Mouse (Mus musculus) forebrain, embryonic 12.5 days (tissue): Measurements from ENCODE around the gene Ccser1. TPM values are rescaled to one million over a fixed set of nuclear protein-coding genes. Genes with fewer than 3 reads are reported as not detected.

ENCODE experiments used
- ATAC-seq: fragments of 200-750 bp; cut with Nextera tagmentation; 2 replicates; pipeline ENCODE4 v1.8.0; 2017; ENCODE audit warnings: moderate TSS enrichment; ENCODE audit not compliant: low FRiP score
- H3K27ac ChIP-seq: fragments of 300-500 bp; sonication (generic); 2 replicates; pipeline ENCODE4 v1.5.1; 2016; ENCODE audit warnings: mild to moderate bottlenecking
- H3K27me3 ChIP-seq: fragments of 300-500 bp; sonication (generic); 2 replicates; pipeline ENCODE4 v1.6.1; 2016; ENCODE audit warnings: mild to moderate bottlenecking
- H3K36me3 ChIP-seq: fragments of 300-500 bp; sonication (generic); replicated peaks from 2 replicates; pipeline ENCODE4 v1.6.1; 2016; ENCODE audit warnings: mild to moderate bottlenecking
- H3K4me1 ChIP-seq: fragments of 300-500 bp; sonication (generic); 2 replicates; pipeline ENCODE4 v1.6.1; 2016
- H3K4me2 ChIP-seq: fragments of 300-500 bp; sonication (generic); 2 replicates; pipeline ENCODE4 v1.6.1; 2016; ENCODE audit warnings: mild to moderate bottlenecking, moderate library complexity
- H3K4me3 ChIP-seq: fragments of 300-500 bp; sonication (generic); replicated peaks from 2 replicates; pipeline ENCODE4 v1.5.1; 2016; ENCODE audit warnings: mild to moderate bottlenecking
- H3K9ac ChIP-seq: fragments of 300-500 bp; sonication (generic); 2 replicates; pipeline ENCODE4 v1.6.1; 2016; ENCODE audit warnings: mild to moderate bottlenecking
- H3K9me3 ChIP-seq: fragments of 300-500 bp; sonication (generic); 2 replicates; pipeline ENCODE4 v1.6.1; 2016
- WGBS: fragments of 180-500 bp; shearing (Covaris S2); methylation state at CpG from one replicate; pipeline ENCODE4 v1.1.7; 2016; 5-methylcytosine and 5-hydroxymethylcytosine counted together
- polyA plus RNA-seq: library from polyadenylated mRNA; unstranded; fragments of >200 nt; fragmentation: Nextera tagmentation; extraction: Ambion mirVana; gene quantifications from 2 replicates; pipeline ENCODE4 v1.2.1, GENCODE M21; 2016

The Ccser1 gene
- polyA plus RNA-seq, 1 experiment from 2014 or later, result 23.5 TPM

DNA sequence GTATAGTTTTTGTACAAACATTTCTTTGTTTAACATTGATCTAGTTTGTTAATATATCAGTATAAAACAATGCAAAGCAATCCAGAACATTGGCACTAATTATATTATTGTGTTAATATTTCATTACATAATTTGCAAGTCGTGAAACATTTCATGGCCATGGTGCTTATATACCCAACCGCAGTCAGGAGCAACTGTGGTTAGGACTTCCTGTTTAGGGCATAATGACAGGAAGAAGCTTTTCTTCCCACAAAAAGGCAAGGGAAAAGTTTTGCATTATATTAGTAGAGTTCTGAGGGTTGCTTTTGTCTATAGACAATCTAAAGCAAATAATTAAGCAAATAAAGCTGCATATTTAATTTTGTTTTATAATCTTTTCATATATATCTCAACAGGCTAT is 247.4 kb downstream of the Ccser1 start:
- no peaks in the 10 kb centered on the region for H3K27me3 ChIP-seq
- H3K9ac ChIP-seq, result no peak overlapping the region
- 92% methylated on average over 2 of the region's 2 CpGs for WGBS
- H3K4me1 ChIP-seq, result peaks cover 14% of the 10 kb centered on the region
- no peak overlapping the region for H3K27ac ChIP-seq
- H3K36me3 ChIP-seq, result no peaks in the 10 kb centered on the region
- no peak overlapping the region for H3K4me2 ChIP-seq
- H3K9me3 ChIP-seq, result no peaks in the 10 kb centered on the region
- H3K4me3 ChIP-seq, result no peak overlapping the region
- ATAC-seq, result no peak

DNA sequence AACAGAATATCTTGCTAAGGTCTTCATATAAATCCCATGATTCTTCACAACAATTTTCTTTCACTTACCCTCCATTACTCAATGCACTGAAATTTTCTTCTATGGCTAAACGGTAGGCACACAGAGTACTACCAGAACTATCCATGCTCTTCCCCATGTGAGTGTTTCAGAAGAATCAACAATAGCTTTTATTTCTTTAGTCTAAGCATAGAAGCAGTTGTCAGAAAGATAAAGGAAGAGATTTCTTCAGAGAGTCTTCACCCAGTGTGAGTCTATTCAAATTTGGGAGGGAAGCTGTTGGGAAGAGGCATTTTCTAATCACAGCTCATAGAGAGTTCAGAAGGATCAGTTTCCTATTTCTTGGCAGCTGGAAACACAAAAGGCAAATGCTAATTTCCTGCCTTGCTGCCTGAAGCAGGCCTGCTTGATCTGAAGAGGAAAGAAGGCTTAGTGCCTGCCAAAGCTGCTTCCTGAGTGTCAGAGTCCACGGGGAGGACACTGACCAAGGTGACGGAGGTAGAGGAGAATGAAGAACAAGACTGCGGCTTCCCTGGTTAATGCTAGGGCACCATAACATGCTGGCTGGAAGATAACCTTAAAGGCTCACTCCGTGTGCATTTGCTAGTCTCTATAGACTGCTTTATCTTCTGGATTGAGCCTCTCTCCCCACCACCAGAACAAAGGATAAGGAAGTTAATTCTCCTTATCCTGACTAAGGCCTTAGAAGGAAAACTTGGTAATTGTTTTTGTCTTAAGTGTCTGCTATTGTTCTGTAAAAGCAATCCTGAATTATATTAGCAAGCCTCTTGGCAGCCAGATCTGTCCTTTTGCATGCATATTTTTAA is 251.0 kb downstream of the Ccser1 start:
- no peaks in the 10 kb centered on the region for H3K9me3 ChIP-seq
- no peaks in the 10 kb centered on the region for H3K36me3 ChIP-seq
- H3K4me3 ChIP-seq, result no peak overlapping the region
- 12% methylated on average over 5 of the region's 5 CpGs for WGBS
- H3K27ac ChIP-seq, result peak overlapping the region; percentile 59
- no peaks in the 10 kb centered on the region for H3K27me3 ChIP-seq
- no peak overlapping the region for H3K9ac ChIP-seq
- ATAC-seq, result 0 out of 2 replicates have a peak, but pooled peaks have one; percentile 19
- no peak overlapping the region for H3K4me2 ChIP-seq
- H3K4me1 ChIP-seq, result peaks cover 14% of the 10 kb centered on the region

DNA sequence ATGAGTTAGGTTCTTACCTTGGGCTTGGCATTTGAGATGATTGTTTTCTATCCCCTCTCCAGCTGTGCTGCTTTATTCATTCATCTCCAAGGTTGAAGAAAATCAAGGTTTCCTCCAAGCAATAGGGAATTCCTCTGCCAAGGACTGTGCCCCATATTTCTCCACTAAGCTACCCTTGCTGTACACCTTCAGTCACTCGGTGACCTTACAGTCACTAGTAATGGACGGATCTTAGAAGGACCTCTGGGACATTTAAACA is 251.5 kb downstream of the Ccser1 start:
- no peaks in the 10 kb centered on the region for H3K27me3 ChIP-seq
- H3K27ac ChIP-seq, result no peak overlapping the region
- H3K4me2 ChIP-seq, result no peak overlapping the region
- H3K9ac ChIP-seq, result no peak overlapping the region
- no peaks in the 10 kb centered on the region for H3K36me3 ChIP-seq
- WGBS, result 55% methylated on average over 2 of the region's 2 CpGs
- no peaks in the 10 kb centered on the region for H3K9me3 ChIP-seq
- H3K4me3 ChIP-seq, result no peak overlapping the region
- H3K4me1 ChIP-seq, result peaks cover 14% of the 10 kb centered on the region
- ATAC-seq, result no peak

DNA sequence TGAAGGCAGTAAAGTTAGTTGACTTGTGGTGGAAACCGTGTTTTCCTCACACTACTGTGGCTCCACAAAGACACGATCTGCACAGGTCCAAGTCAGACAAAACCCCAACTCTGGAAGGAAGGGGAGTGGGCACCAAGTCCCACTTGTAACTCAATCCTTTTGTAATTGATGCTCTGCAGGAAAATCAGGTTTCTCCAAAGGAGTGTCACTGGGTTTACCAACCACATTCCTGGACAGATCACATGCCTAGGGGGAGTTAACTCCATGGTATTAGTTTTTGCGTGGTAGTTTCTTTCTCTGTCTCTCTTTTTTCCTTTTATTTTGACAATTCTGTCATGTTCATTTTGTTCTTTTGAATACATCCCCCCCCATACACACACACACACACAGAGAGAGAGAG is 252.0 kb downstream of the Ccser1 start:
- no peaks in the 10 kb centered on the region for H3K36me3 ChIP-seq
- ATAC-seq, result no peak
- WGBS, result 62% methylated on average over 3 of the region's 3 CpGs

DNA sequence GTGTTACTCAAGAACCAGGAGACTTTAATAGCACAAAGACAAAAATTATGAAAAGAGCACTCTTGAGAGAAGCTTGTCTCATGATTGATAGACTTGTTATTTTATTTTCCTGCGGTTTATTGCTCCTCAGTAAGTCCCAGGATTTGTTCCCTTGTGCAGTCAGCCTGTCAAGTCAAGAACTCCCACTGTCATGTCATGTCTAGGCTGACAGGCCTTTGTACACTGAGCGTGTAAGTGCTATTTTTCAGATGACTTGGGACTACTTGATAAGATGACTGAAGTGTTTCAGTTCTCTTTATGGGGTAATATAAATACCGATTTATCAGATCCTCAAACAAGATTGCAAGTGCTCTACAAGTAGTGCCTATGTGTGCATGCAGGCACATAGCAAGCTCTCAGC is 252.6 kb downstream of the Ccser1 start:
- Histone ChIP-seq H3K4me3 (no peak overlapping the region), H3K36me3 (no peaks in the 10 kb centered on the region), H3K27me3 (no peaks in the 10 kb centered on the region), H3K4me2 (no peak overlapping the region), H3K4me1 (peaks cover 14% of the 10 kb centered on the region), H3K9me3 (no peaks in the 10 kb centered on the region), H3K9ac (no peak overlapping the region), H3K27ac (no peak overlapping the region)
- ATAC-seq, result no peak; the same call in 1 of the 2 replicates
- WGBS, result 54% methylated on average over 3 of the region's 3 CpGs

More for the DNA sequence above, 252.0 kb downstream of the Ccser1 start:
- Histone ChIP-seq H3K4me2 (no peak overlapping the region), H3K9me3 (no peaks in the 10 kb centered on the region), H3K9ac (no peak overlapping the region), H3K4me1 (peaks cover 14% of the 10 kb centered on the region), H3K27ac (no peak overlapping the region), H3K27me3 (no peaks in the 10 kb centered on the region), H3K4me3 (no peak overlapping the region)

DNA sequence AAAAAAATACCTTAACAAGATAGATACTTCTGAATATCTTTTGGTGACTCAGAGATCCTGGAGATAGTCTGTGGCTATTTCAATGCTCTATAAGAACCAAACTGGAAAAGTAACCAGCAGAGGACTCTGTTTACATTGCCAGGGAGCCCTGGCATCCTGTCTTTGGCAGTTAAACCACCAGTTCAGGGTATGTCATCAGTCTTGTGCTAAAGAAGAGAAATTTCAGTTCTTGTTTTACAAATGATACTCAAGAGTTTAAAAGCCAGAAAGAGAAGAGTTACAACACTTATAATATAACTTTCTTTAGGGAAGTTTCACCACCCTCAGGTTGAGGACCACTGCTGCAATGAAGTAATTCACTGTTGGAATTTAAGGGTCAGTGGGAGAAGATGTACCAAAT is 258.0 kb downstream of the Ccser1 start:
- H3K4me3 ChIP-seq, result no peak overlapping the region
- H3K36me3 ChIP-seq, result no peaks in the 10 kb centered on the region
- H3K9ac ChIP-seq, result no peak overlapping the region
- no peak overlapping the region for H3K27ac ChIP-seq
- H3K27me3 ChIP-seq, result no peaks in the 10 kb centered on the region
- no peak for ATAC-seq
- no peak overlapping the region for H3K4me2 ChIP-seq
- H3K9me3 ChIP-seq, result no peaks in the 10 kb centered on the region
- H3K4me1 ChIP-seq, result no peaks in the 10 kb centered on the region

DNA sequence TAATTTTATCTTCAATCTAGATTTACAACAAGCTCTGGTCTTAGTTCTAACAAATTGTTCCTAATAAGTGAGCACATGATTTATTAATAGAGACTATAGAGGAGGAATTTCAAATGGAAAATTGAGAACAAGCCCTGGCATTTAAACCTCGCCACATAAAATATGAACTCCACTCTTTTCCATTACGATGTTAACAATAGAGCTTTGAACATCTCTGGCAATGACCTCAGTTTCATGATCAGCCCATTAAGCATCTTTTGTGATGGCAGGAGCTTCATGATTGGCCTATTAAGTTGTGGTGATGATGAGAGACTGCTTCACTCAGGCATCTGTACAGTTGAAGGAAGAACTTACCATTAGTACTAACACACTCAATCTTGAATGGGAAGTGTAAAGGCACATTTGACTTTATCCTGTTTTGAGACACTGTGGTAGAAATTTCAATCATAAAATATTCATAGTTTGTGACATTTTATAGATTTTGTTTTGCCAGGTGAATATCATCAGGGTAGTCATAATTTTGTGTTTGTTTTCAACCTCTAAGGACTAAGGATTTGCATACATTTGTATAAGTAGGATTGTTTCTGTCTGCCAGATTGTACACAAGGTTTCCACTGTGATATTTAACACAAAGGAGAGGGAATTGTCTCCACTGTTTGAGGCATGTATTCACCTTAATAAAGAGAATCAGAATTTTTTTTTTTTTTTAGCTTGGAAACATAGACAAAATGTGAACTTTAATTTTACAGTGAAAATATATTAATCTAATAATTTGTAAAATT is 291.4 kb downstream of the Ccser1 start:
- Histone ChIP-seq H3K4me3 (no peak overlapping the region), H3K27ac (no peak overlapping the region), H3K9ac (no peak overlapping the region), H3K9me3 (no peaks in the 10 kb centered on the region), H3K36me3 (no peaks in the 10 kb centered on the region), H3K27me3 (no peaks in the 10 kb centered on the region), H3K4me1 (no peaks in the 10 kb centered on the region), H3K4me2 (no peak overlapping the region)
- no peak for ATAC-seq
- WGBS, result 56% methylated on average over 2 of the region's 2 CpGs

DNA sequence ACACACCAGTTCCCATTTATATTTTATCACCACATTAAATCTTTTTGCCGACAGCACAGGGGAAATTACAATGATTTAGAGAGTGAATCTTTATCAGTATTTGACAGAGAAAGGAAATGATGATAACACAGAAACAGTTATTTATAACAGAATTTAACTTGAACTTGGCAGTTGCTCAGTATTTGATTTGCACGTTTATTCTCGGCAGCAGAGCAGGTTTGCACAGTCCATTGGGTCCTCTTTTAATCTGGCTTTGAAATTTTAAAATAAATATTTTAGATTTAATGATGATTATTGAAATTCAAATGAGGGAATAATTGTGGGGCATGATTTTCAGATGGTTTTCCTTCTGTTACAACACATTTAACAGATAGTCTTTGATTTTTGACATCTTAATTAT is 305.2 kb downstream of the Ccser1 start:
- Histone ChIP-seq H3K4me3 (no peak overlapping the region), H3K9me3 (no peaks in the 10 kb centered on the region), H3K4me1 (no peaks in the 10 kb centered on the region), H3K4me2 (no peak overlapping the region), H3K27ac (no peak overlapping the region), H3K27me3 (no peaks in the 10 kb centered on the region), H3K9ac (no peak overlapping the region), H3K36me3 (no peaks in the 10 kb centered on the region)
- ATAC-seq, result no peak
- 88% methylated on average over 3 of the region's 3 CpGs for WGBS

DNA sequence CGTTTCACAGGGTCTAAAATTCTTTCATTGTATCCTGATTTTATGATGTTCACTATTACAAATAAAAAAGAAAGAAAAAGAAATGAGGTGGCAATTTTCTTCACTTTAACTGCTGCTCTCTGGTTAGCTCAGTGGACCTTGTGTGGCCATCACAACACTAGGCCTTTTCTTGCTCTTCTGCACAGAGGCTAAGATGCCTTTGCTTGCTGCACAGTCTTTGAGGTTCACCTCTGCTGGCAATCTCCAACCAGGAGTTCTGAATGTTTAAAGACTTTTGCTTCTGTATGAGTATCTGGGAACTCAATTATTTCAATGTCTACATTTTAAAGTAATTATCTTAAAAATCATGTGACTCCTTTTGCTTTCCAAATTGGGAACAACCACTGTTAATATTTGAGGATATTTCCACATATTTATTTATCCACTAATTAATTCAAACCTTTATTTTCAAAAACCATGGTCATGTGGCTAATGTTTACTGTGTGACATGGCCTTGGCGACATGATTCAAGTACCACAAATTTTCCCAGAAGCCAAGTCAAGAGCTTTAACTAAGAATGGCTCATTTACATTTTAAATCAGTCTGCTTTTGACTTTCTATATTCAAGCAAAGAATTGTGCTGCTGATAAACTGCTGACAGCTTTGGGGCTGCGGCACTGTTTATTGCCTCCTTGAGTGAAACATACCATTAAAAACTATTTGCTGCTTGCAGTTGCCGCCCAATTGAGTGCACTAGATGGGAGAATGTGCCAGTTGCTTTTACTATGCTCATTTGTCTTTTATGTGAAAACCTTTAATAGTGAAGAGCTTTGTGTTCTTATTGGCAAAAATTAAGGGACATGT is 312.1 kb downstream of the Ccser1 start:
- WGBS, result 55% methylated on average over 4 of the region's 4 CpGs
- peak; percentile 75 for ATAC-seq
- H3K4me1 ChIP-seq, result peaks cover 5% of the 10 kb centered on the region

DNA sequence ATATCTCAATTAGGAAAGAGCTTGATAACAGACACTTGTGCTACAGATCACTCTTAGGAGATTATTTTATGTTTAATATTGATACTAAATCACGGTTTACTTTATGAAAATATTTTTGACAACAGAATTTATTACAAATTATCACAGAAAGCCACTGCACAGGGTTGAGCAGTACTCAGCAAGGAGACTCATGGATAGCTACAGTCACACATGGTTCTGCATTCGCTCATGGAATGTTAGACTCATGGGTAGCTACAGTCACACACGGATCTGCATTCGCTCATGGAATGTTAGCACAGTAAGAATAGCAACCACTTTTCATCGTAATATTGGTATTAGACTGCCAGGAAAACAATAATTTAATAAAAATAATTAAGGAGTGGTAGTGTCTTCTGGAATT is 313.3 kb downstream of the Ccser1 start:
- no peaks in the 10 kb centered on the region for H3K36me3 ChIP-seq
- peaks cover 5% of the 10 kb centered on the region for H3K4me1 ChIP-seq
- WGBS, result 94% methylated on average over 5 of the region's 5 CpGs
- H3K27me3 ChIP-seq, result no peaks in the 10 kb centered on the region
- ATAC-seq, result no peak
- H3K9me3 ChIP-seq, result no peaks in the 10 kb centered on the region
- H3K27ac ChIP-seq, result no peak overlapping the region
- H3K4me2 ChIP-seq, result no peak overlapping the region
- no peak overlapping the region for H3K9ac ChIP-seq
- H3K4me3 ChIP-seq, result no peak overlapping the region

More for the DNA sequence above, 312.1 kb downstream of the Ccser1 start:
- no peak overlapping the region for H3K4me3 ChIP-seq
- H3K27me3 ChIP-seq, result no peaks in the 10 kb centered on the region
- no peaks in the 10 kb centered on the region for H3K36me3 ChIP-seq
- H3K4me2 ChIP-seq, result no peak overlapping the region
- H3K27ac ChIP-seq, result no peak overlapping the region
- no peaks in the 10 kb centered on the region for H3K9me3 ChIP-seq
- H3K9ac ChIP-seq, result no peak overlapping the region

DNA sequence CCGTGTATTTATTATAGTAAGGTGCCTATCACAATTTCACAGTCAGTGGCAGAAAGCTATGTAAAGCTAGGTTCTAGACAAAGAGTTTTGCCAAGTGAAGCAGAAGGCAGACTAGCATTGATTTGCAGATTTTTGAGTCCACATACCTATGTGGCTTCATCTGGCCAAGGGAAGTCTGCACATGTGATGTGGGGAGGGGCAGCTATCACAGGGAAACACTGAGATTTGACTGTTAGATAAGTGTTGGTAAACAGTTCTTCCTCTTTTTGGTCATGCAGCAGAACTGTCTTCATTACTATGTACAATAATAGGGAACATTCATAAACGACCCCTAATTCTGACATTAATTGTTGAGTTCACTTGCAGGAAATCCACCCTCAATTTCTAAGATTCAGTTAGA is 335.2 kb downstream of the Ccser1 start:
- H3K4me2 ChIP-seq, result no peak overlapping the region
- no peak overlapping the region for H3K27ac ChIP-seq
- H3K4me3 ChIP-seq, result no peak overlapping the region
- no peak overlapping the region for H3K9ac ChIP-seq
- no peaks in the 10 kb centered on the region for H3K36me3 ChIP-seq
- H3K4me1 ChIP-seq, result no peaks in the 10 kb centered on the region
- ATAC-seq, result no peak
- H3K9me3 ChIP-seq, result no peaks in the 10 kb centered on the region
- WGBS, result 80% methylated on average over 2 of the region's 2 CpGs
- no peaks in the 10 kb centered on the region for H3K27me3 ChIP-seq

DNA sequence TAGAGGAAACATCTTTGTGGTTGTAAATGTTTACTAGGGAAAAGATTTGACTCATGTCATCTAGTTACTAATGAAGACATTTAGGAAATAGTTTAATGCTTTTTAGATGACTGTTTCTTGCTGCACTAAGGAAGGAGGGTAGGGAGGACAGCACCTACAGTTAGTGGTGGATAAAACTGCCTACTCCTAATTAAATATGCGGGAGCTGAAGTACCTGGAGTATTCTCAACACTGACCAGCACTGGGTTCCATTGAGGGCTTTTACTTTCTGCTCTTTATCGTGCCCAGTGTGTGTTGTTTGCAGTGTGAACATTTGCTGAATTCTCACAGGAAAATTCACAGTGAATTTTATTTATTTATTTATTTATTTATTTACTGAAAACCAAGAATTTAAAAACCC is 341.5 kb downstream of the Ccser1 start:
- no peaks in the 10 kb centered on the region for H3K9me3 ChIP-seq
- H3K27me3 ChIP-seq, result no peaks in the 10 kb centered on the region
- H3K36me3 ChIP-seq, result no peaks in the 10 kb centered on the region
- H3K4me3 ChIP-seq, result no peak overlapping the region
- no peak overlapping the region for H3K9ac ChIP-seq
- H3K4me1 ChIP-seq, result no peaks in the 10 kb centered on the region
- no peak for ATAC-seq
- no peak overlapping the region for H3K4me2 ChIP-seq
- 88% methylated on average over 2 of the region's 2 CpGs for WGBS
- H3K27ac ChIP-seq, result no peak overlapping the region
